Mouse (Mus musculus): ENCODE measurements around the gene Msh5. TPM values are rescaled to one million over a fixed set of nuclear protein-coding genes. Genes with fewer than 3 reads are reported as not detected.
A peak's percentile ranks its signal among the peaks of the same experiment; 100 is the strongest.

Gene Msh5
- polyA plus RNA-seq, 1 experiment = 1.6 TPM

DNA sequence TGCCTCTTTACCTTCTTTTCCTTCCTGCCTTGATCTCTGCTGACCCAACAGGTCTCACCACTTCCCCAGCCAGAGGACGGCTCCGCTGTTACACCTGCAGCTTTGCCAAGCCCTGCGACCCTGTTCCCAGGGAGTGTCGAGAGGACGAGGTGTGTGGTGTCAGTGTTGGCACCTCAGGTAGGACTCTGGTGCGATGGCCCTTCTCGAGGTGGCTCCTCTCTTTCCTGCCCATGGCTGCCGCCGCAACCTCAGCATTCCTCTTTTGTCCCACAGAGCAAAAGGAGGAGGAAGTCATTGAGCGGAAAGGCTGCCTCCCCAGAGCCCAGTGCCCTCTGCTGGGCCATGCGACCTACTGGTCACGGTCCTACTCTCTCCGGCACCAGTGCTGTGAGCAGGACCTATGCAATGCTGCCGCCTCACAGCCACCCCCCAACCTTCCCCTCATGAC is 31.3 kb upstream of the Msh5 start, which contains the start of gene Ly6g6d:
TSS of gene Ly6g6d (minus strand) at position 280 of the 448 bp plus-strand sequence.
- 0% methylated on average over 14 of the region's 14 CpGs for WGBS
- peak; percentile 83 for DNase-seq
- no peaks in the 10 kb centered on the region for H3K36me3 ChIP-seq (ENCODE audit: control insufficient read depth, insufficient read depth, low read length)
- peaks cover 10% of the 10 kb centered on the region; the same call in 1 of the 2 replicates for H3K4me1 ChIP-seq (ENCODE audit: control insufficient read depth, insufficient read depth, low read length)
- peak within 1 kb of the TSS; percentile 81 for H3K27ac ChIP-seq (ENCODE audit: insufficient read depth, low read depth, low read length)
- TF ChIP-seq CTCF (conservative IDR thresholded peaks at IDR 0.05; ENCODE audit: insufficient read depth, insufficient read length, low read depth, low read length) (peak; percentile 69), POLR2A (IDR thresholded peaks at IDR 0.05; ENCODE audit: low read depth, low read length) (peak; percentile 46)
- H3K27me3 ChIP-seq (replicated peaks; ENCODE audit: control insufficient read depth, insufficient read depth, low read length) = no peaks in the 10 kb centered on the region
- peak within 1 kb of the TSS; percentile 66 for H3K4me3 ChIP-seq (ENCODE audit: insufficient read depth, low read depth, low read length)

DNA sequence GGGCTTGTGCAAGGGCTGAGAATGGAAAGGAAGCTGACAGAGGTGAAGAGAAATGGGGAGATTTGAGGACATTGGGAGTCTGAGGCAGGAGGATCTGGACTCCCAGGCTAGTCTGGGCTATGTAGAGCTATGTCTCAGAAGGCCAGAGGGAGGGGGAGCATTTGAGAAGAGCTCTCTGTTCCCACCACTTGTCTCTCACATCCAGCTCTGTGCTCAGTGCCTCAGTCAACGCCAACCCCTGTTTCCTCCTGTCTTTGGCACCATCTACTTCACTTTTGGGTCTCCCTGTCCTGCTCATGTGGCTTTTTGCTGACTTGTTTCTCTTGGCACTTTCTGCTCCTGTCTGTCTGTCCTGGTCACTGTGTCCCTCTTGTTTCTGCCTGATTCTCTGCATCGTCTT is 30.7 kb upstream of the Msh5 start:
- H3K4me1 ChIP-seq (ENCODE audit: control insufficient read depth, insufficient read depth, low read length) = peaks cover 10% of the 10 kb centered on the region; the same call in 1 of the 2 replicates
- WGBS = 21% methylated on average over 2 of the region's 2 CpGs
- peak overlapping the region; percentile 66 for H3K4me3 ChIP-seq (ENCODE audit: insufficient read depth, low read depth, low read length)
- no peaks in the 10 kb centered on the region for H3K27me3 ChIP-seq (replicated peaks; ENCODE audit: control insufficient read depth, insufficient read depth, low read length)
- H3K36me3 ChIP-seq (ENCODE audit: control insufficient read depth, insufficient read depth, low read length) = no peaks in the 10 kb centered on the region
- peak overlapping the region; percentile 81 for H3K27ac ChIP-seq (ENCODE audit: insufficient read depth, low read depth, low read length)
- DNase-seq = no peak
- TF ChIP-seq CTCF (conservative IDR thresholded peaks at IDR 0.05; ENCODE audit: insufficient read depth, insufficient read length, low read depth, low read length) = no peak
- TF ChIP-seq POLR2A (IDR thresholded peaks at IDR 0.05; ENCODE audit: low read depth, low read length) = no peak

DNA sequence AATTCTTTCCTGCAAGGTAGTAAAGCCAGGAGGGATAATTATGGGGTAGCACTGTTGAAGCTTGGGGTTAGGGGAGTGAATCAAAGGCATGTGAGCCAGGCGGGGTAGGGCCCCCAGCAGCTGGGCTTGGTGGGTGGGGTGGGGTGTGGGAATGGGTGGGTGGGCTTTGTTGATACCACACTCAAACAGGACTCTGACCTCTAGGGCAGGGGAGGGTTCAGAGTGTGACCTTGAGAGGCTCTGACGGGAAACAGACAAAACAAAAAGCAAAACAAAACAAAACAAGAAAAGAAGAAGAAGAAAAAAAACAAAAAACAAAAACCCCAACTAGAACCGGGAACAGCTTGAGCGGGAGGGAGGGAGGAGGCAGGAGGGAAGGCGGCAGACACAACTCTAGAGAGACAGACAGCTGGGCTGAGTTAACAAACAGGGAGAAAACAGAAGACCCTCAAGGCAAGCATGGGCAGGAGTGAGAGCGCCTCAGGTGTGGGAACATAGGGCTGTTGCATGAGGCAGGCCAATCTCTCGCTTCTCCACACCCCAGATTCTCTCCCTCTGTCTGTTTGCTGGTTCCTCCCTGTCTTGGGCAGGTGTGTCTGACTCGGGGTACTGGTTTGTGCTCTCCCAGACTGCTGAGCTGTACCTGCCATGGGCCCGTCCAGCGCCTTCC is 30.1 kb upstream of the Msh5 start, which contains the start of gene Ly6g6e:
TSS of gene Ly6g6e (plus strand) at position 396 of the 670 bp plus-strand sequence.
- H3K4me1 ChIP-seq (ENCODE audit: control insufficient read depth, insufficient read depth, low read length) = peaks cover 10% of the 10 kb centered on the region; the same call in 1 of the 2 replicates
- TF ChIP-seq CTCF (conservative IDR thresholded peaks at IDR 0.05; ENCODE audit: insufficient read depth, insufficient read length, low read depth, low read length) = no peak
- no peak for TF ChIP-seq POLR2A (IDR thresholded peaks at IDR 0.05; ENCODE audit: low read depth, low read length)
- H3K27me3 ChIP-seq (replicated peaks; ENCODE audit: control insufficient read depth, insufficient read depth, low read length) = no peaks in the 10 kb centered on the region
- 50% methylated on average over 10 of the region's 10 CpGs for WGBS
- H3K36me3 ChIP-seq (ENCODE audit: control insufficient read depth, insufficient read depth, low read length) = no peaks in the 10 kb centered on the region
- no peak for DNase-seq
- H3K4me3 ChIP-seq (ENCODE audit: insufficient read depth, low read depth, low read length) = peak within 1 kb of the TSS; percentile 66
- H3K27ac ChIP-seq (ENCODE audit: insufficient read depth, low read depth, low read length) = peak within 1 kb of the TSS; percentile 81

DNA sequence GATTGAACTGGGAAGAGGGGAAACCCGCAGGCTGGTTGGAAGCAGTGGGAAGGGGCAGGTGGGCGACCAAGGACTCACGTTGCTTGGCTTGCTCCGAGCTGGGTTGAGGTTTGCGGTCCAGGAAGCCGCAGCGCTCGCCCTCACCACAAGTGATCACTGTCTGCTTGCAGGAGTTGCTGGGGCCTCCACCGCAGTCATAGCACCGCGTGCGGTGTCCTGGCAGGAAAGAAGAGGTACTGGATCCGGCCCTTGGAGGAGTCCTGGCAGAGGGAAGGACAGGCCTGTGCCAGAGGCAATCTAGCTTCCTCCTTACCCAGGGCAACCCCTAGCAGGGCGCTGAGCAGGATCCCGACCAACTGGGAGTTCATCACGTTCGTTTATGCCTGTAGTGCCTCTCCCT is 27.6 kb upstream of the Msh5 start:
- WGBS = 56% methylated on average over 17 of the region's 17 CpGs

DNA sequence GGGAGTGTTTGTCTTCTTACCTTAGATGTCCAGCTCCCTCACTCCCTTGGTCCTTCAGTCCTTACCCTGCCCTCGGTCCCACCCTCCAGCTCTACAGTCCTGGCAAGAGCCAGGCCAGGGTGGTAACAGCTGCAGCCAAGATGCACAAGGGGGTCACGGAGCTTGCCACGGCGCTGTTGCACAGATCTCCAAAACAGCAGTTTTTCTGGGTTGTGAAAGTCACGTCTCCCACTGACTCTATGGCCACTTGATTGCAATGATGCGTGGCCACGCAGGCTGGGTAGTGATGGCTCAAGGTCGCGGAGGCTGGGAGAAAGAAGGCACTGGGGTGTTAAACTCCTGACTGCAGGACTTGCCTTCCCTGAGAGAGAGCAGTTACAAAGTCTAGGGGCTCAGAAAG is 24.9 kb upstream of the Msh5 start:
- Histone ChIP-seq H3K4me3 (ENCODE audit: insufficient read depth, low read depth, low read length) (no peak overlapping the region), H3K27me3 (replicated peaks; ENCODE audit: control insufficient read depth, insufficient read depth, low read length) (no peaks in the 10 kb centered on the region), H3K36me3 (ENCODE audit: control insufficient read depth, insufficient read depth, low read length) (no peaks in the 10 kb centered on the region), H3K27ac (ENCODE audit: insufficient read depth, low read depth, low read length) (no peak overlapping the region), H3K4me1 (ENCODE audit: control insufficient read depth, insufficient read depth, low read length) (no peaks in the 10 kb centered on the region)
- TF ChIP-seq CTCF (conservative IDR thresholded peaks at IDR 0.05; ENCODE audit: insufficient read depth, insufficient read length, low read depth, low read length) (no peak), POLR2A (IDR thresholded peaks at IDR 0.05; ENCODE audit: low read depth, low read length) (no peak)
- peak; percentile 29 for DNase-seq
- WGBS = 54% methylated on average over 9 of the region's 9 CpGs

More for the DNA sequence above, 27.6 kb upstream of the Msh5 start:
- Histone ChIP-seq H3K36me3 (ENCODE audit: control insufficient read depth, insufficient read depth, low read length) (no peaks in the 10 kb centered on the region), H3K4me3 (ENCODE audit: insufficient read depth, low read depth, low read length) (no peak overlapping the region), H3K4me1 (ENCODE audit: control insufficient read depth, insufficient read depth, low read length) (peaks cover 10% of the 10 kb centered on the region; the same call in 1 of the 2 replicates), H3K27ac (ENCODE audit: insufficient read depth, low read depth, low read length) (no peak overlapping the region), H3K27me3 (replicated peaks; ENCODE audit: control insufficient read depth, insufficient read depth, low read length) (no peaks in the 10 kb centered on the region)
- DNase-seq = no peak
- no peak for TF ChIP-seq POLR2A (IDR thresholded peaks at IDR 0.05; ENCODE audit: low read depth, low read length)
- TF ChIP-seq CTCF (conservative IDR thresholded peaks at IDR 0.05; ENCODE audit: insufficient read depth, insufficient read length, low read depth, low read length) = no peak

DNA sequence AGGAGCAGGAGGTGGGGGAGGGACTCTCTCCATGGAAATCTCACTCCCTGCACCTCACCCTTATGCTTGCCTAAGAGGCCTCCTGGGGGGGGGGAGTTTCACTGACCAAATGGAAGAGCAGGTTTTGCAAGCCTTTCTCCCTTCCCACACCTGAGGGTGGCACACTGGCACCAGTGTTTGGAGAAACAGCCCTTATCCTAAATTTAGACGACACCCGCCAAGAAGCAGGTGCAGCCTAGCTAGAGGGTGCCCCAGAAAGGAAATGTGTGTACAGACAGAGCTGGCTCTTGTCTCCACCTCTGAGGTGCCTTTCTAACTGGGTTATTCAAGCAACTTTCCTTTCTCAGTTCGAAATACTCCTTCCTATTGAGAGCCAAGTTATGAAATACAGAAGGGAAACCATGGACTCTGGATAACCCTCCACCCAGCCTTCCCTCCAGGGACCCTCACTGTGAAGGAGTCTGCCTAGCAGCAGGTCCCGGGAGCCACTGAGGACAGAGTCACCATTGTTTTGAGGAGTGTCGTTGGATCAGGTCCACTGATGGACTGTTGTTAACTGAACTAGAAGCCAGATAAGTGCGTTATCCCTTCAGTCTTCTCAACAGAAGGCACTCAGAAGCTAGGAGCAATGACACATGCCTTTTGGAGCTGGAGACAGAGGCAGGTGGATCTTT is 24.1 kb upstream of the Msh5 start:
- H3K4me3 ChIP-seq (ENCODE audit: insufficient read depth, low read depth, low read length) = no peak overlapping the region
- H3K27ac ChIP-seq (ENCODE audit: insufficient read depth, low read depth, low read length) = no peak overlapping the region
- no peak; the same call in 1 of the 2 replicates for TF ChIP-seq CTCF (conservative IDR thresholded peaks at IDR 0.05; ENCODE audit: insufficient read depth, insufficient read length, low read depth, low read length)
- no peak for TF ChIP-seq POLR2A (IDR thresholded peaks at IDR 0.05; ENCODE audit: low read depth, low read length)
- no peaks in the 10 kb centered on the region for H3K36me3 ChIP-seq (ENCODE audit: control insufficient read depth, insufficient read depth, low read length)
- 67% methylated on average over 6 of the region's 6 CpGs for WGBS
- H3K4me1 ChIP-seq (ENCODE audit: control insufficient read depth, insufficient read depth, low read length) = no peaks in the 10 kb centered on the region
- DNase-seq = no peak
- H3K27me3 ChIP-seq (replicated peaks; ENCODE audit: control insufficient read depth, insufficient read depth, low read length) = no peaks in the 10 kb centered on the region

Data from kidney, adult 2 months (tissue).